Mouse (Mus musculus): ENCODE data around the gene Clint1.

GRCm38 (mm10) chr11:45806809-45807208 is 45.0 kb upstream of the Clint1 start:
- TF ChIP-seq CTCF (IDR thresholded peaks at IDR 0.05) (no peak), EP300 (IDR thresholded peaks at IDR 0.05) (no peak)
